Mouse (Mus musculus) skeletal muscle tissue, postnatal 0 days (tissue): ENCODE results near the gene Igbp1. TPM values are rescaled to one million over a fixed set of nuclear protein-coding genes. Genes with fewer than 3 reads are reported as not detected.

Experiments
- polyA plus RNA-seq: library from polyadenylated mRNA; unstranded; fragments of >200 nt; fragmentation: Nextera tagmentation; extraction: Ambion mirVana; gene quantifications from 2 replicates; pipeline ENCODE4 v1.2.1, GENCODE M21; 2015

Igbp1 gene
- polyA plus RNA-seq = 24.6 and 25.6 TPM in 2 replicates

DNA sequence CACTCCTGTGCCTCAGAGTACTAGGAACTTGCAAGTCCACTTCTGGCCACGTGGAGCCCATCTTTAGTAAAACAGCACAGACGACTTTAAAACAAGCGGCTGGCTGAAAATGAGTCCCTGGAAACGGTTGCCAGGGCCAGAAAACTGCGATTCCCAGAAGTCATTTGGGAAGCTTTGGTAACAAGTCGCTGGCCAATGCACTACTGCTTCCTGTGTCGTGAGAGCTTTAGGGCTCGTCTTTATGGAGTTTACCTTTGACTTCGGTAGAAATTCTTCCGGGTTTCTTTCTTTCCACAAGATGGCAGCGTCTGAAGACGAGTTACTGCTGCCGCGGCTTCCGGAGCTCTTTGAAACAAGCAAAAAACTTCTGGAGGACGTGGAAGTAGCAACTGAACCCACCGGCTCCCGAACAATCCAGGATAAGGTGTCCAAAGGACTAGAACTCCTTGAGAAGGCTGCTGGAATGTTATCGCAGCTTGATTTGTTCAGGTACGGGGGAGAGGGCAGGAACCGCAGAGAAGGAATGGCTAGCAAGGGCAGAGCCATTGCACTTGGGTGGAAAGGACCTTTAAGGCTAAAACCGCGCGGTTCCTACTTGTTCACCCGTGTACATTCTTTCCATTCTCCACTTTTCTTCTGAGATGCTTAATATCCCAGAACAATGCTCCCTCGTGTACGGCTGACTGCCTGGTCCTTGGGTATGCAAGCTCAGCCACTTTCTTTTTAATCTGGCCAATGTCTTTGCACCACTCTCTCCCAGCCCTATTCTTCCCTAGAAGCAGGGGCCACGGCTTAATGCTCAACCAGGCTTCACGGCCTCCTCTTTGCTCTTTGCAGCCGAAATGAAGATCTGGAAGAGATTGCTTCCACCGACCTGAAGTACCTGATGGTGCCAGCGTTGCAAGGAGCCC is at the start of gene Igbp1:
Gene Igbp1, plus strand, starts transcription at position 224 of the 911 bp plus-strand sequence.

DNA sequence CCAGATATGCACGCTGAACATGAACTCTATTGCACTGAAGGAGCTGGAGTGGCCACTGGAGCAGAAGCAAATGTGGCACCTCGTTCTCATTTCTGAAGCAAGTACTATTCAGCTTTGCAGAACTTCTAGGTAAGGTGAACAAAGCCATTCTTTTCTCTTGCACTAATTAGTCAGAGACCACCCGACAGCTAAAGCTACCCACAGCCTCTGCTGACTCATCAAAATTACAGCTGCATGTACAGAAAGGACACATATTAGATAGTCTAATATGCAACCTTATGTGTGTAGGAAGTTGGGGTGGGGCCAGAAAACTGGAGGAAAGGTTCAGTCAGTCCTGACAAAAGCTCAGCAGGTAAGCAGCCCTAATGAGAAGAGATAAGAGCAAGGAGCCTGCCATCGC is 30.4 kb downstream of the Igbp1 start, which contains the start of gene Dgat2l6:
Gene Dgat2l6, plus strand, starts transcription at position 368 of the 400 bp plus-strand sequence.

Other genes starting within 250 kb of the Igbp1 start
- not detected in 2 replicates for gene Otud6a, start 65.3 kb upstream of the Igbp1 start, polyA plus RNA-seq
- gene Awat2, start 51.6 kb upstream of the Igbp1 start, polyA plus RNA-seq = 0.21 and 0.52 TPM in 2 replicates
- gene Dgat2l6, start 30.5 kb downstream of the Igbp1 start, polyA plus RNA-seq = not detected in 2 replicates
- gene Awat1, start 78.0 kb downstream of the Igbp1 start, polyA plus RNA-seq = not detected in 2 replicates
- gene P2ry4, start 100.6 kb downstream of the Igbp1 start, polyA plus RNA-seq = 0.27 TPM in 1 of 2 replicates, not detected in the other
- not detected in 2 replicates for gene Arr3, start 111.2 kb downstream of the Igbp1 start, polyA plus RNA-seq
- gene Kif4, start 131.4 kb downstream of the Igbp1 start, polyA plus RNA-seq = 3.4 and 4.0 TPM in 2 replicates
- gene Pdzd11, start 132.3 kb downstream of the Igbp1 start, polyA plus RNA-seq = 52.0 and 60.6 TPM in 2 replicates
- 1.4 and 2.5 TPM in 2 replicates for gene Gdpd2, start 235.6 kb downstream of the Igbp1 start, polyA plus RNA-seq